Mouse (Mus musculus) liver, embryonic 12.5 days (tissue): ENCODE results near the gene Actrt2. TPM values are rescaled to one million over a fixed set of nuclear protein-coding genes. Genes with fewer than 3 reads are reported as not detected.

Experiments used
- polyA plus RNA-seq: library from polyadenylated mRNA; unstranded; fragments of >200 nt; fragmentation: Nextera tagmentation; extraction: Ambion mirVana; gene quantifications from 2 replicates; pipeline ENCODE4 v1.2.1, GENCODE M21; 2016

Gene Actrt2
- polyA plus RNA-seq, 1 experiment from 2014 or later = not detected

Other genes with a start within 250 kb of the Actrt2 start
- gene Prdm16, start 31.0 kb downstream of the Actrt2 start, polyA plus RNA-seq = 2.4 and 2.7 TPM in 2 replicates
- gene Ttc34, start 169.6 kb upstream of the Actrt2 start, polyA plus RNA-seq = not detected in 2 replicates
- gene Mmel1, start 201.7 kb upstream of the Actrt2 start, polyA plus RNA-seq = 1.7 and 2.5 TPM in 2 replicates
- gene Fam213b, start 231.3 kb upstream of the Actrt2 start, polyA plus RNA-seq = 10.2 and 11.3 TPM in 2 replicates